Mouse (Mus musculus) embryo, embryonic 11.5 days (tissue): ENCODE data around the gene Car9.
"Not testable (repeated sequence)": the region's sequence is repeated elsewhere in the genome, so short reads cannot be mapped to it uniquely, and the experiment has no call there.

Source experiments
- DNase-seq: peaks from one replicate; pipeline ENCODE4 v3.0.0-alpha.2; 2012; ENCODE audit warnings: low read depth, low spot score

Gene Car9

DNA sequence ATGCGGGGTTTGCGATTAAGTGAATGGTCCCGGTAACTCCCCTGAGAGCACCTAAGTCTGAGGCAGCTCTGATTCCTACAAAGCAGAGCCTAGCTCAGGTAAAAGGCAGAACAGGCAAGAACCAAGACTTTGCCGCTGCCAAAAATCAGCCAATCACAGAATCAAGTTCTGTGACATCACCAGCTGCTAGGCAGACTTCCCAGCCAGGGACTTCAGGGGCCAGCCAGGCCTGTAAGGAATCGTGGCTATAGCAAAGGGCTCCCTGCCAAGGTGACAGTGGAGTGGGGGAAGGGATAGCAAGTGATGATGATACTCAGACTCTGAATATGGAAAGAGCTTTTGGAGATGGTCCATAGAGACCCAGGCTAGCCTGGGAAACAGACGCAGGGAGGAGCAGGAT, 13.2 kb downstream of the Car9 start:
- peak; percentile 74 for DNase-seq

DNA sequence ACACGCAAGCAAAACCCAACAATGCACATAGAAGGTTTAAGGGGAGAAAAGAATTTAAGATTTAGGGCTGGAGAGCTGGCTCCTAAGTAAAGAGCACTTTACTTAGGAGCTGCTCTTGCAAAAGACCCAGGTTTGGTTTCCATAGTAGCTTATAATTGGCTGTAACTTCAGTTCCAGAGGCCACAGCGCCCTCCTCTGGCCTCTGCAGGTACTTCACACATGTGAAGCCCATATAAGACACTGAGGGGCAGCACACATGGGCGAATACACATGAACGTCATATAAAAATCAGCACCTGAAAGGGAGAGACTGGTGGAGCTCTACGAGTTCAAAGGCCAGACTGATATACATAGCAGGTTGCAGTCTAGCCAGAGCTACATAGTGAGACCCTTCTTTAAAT, 21.1 kb downstream of the Car9 start:
- no peak for DNase-seq

DNA sequence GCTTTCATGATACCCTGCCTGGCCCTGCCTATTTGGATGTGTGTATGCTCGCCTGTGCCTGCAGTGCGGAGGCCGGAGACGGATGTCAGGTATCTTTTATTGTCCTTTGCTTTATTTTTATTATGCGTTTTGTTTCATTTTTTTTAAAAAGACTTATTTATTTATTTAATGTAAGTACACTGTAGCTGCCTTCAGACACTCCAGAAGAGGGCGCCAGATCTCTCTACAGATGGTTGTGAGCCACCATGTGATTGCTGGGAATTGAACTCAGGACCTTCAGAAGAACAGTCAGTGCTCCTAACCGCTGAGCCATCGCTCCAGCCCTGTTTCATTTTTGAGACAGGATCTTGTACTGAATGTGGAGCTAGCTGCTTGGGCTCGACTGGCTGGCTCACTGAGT, 21.7 kb downstream of the Car9 start:
- DNase-seq, result no peak

DNA sequence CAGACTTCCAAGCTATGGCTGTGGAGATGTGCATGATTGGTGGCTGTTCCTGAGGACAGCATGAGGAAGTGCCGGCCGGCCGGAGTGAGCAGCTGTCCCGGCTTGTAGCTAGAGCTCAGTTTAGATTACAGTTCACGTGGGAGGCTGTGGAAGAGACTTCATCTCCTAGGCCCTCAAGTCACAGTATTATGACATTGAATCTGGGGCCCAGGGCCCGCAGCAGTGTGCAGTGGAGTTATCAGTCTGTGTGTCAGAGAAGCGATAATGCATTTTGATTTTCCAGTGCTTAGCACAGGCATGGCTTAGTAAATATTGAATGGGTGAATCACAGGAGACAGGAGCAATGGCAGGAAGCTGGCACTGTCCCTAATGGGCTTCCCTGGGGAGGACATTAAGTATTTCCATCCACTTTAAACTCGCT, 23.3 kb downstream of the Car9 start:
- DNase-seq, result no peak

DNA sequence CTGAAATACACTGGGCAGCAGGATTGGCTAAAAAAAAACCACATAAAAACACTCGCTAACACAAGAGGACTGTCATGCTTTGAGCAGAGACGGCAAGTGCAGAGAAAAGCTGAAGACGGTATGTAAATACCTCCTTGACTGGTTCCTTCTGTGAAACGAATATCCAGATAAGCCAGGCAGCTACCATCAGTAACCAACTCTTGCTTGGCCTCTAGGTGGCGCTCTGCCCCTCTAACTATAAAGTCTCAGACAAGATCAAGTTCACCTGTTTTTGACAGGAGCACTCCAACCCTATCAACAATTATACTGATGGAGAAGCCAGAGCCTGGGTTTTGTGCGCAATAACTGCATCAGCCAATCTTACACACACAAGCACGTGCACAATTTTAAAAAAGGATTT, 23.8 kb downstream of the Car9 start:
- peak; percentile 52 for DNase-seq

DNA sequence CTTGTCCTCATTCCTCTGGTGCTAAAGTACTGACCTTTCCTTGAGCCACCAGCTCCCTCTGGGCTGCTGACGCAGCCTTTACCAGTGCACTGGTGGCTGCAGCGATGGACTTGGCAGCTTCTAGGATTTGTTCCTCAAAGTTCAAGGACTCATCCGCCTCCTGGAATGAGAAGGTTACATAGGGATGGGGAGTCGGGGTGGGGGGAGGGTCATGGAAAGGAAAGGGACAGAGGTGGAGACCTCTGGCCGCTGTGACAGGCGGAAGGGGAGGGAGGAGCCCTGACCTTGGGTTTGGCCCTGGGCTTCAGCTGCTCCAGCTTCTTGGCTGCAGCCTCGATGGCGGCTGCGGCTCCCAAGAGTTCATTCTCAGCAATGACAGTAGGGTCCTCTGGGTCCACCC, 26.5 kb downstream of the Car9 start:
- no peak for DNase-seq

DNA sequence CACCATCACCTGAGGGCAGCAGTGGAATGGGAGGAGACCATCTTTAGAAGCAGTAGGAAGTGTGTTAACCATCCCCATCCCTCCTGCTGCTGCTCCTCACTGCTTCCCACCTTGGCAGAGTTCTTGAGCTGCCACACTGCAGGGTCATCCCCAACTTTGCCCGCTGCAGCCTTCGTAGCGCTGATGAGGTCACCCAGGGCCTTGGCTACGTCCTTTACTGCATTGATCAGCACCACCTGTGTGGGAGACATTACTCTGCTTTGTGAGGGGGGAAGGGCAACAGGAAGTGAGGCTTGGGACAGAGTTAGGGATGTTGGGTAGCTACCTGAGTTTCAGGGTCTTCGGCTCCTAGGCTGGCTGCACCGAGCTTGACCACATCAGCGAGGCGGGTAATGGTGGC, 28.9 kb downstream of the Car9 start:
- no peak for DNase-seq

DNA sequence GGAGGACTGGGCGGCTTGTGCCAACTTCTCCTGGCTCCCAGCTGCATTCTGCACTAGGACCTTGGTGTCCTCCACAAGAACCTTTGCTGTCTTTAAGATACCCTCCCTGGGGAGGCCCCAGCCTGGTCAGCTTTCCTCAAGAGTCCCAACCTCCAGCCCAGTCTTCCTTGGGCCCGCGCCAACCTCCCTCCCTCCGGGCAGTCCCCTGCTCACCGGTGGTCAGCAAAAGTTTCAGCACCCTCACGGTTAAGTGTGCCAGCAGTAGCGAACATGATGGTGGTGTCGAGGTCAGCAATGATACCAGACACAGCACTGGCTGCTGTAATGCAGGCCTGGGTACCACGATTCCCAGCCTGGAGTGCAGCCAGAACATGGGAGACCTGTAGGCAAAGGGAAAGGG, 29.3 kb downstream of the Car9 start:
- DNase-seq, result no peak

DNA sequence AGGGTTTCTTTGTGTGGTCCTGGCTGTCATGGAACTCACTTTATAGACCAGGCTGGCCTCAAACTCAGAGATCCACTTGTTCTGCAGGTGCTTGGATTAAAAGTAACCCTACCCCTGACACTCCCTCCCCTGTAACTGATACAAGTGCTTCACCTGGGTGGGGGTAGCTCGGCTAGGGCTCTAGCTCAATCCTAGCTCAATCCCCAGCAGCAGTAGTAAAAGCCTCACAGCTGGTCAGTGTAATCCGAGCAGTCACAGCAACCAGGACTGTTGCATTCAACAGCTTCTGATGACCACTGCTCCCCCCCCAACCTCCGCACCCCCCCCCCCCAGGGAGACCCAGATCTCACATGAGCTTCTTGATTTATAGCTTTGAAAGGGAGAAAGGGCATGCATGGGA, 35.3 kb downstream of the Car9 start:
- no peak for DNase-seq

DNA sequence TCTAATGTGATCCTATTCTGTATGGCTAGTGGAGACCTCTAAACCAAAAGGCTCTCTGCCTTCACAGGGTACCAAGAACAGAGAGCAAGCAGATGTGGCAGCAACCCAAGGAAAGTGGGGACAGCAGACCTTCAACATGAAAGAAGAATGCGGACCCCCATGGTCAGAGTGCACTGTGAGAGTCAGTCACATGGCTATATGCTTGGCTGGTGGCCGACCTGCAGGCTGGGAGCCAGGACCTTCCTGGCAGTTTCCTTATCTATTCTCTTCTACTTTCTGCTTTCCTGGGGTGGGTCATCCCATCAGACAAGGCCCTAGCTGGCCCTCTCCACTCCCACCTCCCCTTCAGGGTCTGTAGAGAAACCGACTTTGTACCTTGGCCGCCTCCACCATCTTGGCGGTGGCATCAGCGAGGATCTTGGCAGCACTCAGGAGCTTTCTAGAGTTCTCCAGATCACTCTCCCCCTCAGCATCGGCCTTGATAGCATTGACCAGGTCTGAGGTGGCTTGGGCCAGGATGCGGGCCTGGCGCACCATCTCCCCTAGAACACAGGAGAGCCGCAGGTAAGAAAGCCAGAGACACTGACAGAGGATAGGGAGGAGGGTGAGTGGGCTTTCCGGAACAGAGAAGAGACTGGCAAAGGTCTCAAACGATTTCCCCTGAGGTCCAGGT, 39.7 kb downstream of the Car9 start:
- no peak for DNase-seq

DNA sequence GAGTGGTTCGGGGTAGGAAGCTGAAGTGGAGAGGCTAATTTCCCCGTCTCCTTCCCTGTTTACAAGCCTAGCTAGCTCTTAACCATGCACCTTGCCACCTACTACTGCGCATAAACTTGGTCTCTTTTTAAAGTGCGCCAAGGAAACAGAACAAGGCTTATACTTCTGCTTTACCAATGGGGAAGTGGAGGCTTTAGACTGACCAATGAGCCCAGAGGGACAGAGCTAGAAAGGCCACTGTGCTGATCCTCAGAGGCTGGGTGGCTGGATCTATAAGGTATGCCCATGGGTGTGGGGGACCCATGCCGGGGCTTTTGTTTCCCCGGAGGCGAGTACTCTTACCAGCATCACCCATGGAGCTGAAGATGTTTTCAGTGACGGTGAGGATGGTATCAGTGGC, 40.4 kb downstream of the Car9 start:
- DNase-seq, result no peak

DNA sequence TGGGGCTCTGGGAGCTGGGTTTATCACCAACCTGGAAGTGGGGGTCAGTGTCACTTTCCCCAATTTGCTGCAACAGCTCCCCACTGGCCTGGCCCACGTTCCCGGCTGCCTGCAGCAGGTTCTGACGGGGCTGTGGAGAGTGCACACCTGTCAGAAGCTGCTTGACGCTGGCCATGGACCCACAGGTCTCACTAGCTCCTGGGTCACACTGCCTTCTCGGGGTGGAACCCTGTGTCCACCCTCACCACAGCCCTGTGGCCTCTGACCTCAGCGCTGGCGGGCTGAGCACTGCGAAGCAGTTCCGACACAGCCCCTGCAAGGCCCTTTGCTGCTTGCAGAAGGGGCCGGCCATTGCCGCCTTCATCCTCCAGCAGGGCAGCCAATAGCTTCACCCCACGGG, 42.3 kb downstream of the Car9 start:
- DNase-seq, result no peak

DNA sequence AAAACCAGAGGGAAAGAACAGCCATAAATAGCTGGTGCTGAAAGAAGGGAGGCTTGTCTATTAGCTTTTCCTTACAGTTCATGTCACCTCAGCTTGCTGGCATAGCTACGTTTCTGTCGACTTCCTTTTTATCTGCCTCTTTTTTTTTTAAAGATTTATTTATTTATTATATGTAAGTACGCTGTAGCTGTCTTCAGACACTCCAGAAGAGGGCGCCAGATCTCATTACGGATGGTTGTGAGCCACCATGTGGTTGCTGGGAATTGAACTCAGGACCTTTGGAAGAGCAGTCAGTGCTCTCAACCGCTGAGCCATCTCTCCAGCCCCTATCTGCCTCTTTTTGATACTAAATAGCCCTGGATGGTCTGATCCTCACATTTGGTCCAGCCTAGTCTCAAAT, 45.1 kb downstream of the Car9 start:
- DNase-seq, result not testable (repeated sequence)

DNA sequence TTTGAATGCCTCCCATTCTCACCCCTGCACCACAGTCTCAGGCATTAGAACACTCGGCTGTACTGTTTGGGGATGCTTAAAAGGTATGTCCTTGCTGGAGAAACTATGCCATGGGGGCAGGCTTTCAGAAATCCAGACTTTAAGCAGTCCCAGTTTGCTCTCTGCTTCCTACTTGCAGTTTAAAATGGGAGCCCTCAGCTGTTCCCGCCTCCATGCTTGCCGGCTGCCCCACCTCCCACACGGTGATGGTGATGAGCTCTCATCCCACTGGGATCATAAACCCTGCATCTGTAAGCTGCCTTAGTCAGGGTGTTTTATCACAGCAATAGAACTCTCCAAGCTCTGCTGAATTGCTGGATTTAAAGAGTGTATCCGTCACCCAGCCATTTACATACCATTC, 45.7 kb downstream of the Car9 start:
- no peak for DNase-seq

DNA sequence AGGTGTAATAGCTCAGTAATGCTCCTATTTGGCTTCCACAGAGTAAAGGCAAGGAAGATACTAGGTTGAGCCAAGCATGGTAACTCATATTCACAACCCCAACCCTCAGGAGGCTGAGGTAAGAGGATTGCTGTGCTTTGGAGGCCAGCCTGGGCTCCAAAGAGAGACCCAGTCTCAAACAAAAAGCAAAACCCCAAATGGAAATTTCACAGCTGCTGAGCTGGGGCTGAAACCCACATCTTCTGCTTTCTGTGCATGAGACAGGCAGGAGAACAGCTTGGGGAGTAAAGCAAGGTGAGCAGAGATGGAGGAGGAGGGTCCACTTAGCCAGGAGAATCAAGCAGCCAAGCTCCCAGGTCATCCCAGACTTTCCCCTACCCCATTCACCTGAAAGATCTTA, 47.1 kb downstream of the Car9 start:
- DNase-seq, result no peak

DNA sequence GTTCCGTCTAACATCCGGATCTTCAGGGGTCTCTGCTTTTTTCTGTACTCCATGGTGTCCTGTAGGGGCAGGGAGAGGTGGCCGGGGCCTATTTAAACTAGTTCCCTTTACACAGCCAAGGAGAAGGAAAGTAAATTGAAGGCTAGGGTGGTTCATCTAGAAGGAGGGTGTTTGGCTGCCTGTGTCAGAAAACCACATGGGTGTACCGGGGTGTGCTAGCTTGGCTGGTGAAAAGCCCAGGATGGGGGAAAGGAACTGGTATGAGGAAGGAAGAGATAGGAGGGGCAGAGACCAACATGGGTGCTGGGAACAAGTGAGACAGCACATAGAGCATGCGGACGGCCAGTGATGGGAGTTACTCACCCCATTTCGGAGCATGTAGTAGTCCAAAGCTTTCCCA, 49.2 kb downstream of the Car9 start:
- no peak for DNase-seq

DNA sequence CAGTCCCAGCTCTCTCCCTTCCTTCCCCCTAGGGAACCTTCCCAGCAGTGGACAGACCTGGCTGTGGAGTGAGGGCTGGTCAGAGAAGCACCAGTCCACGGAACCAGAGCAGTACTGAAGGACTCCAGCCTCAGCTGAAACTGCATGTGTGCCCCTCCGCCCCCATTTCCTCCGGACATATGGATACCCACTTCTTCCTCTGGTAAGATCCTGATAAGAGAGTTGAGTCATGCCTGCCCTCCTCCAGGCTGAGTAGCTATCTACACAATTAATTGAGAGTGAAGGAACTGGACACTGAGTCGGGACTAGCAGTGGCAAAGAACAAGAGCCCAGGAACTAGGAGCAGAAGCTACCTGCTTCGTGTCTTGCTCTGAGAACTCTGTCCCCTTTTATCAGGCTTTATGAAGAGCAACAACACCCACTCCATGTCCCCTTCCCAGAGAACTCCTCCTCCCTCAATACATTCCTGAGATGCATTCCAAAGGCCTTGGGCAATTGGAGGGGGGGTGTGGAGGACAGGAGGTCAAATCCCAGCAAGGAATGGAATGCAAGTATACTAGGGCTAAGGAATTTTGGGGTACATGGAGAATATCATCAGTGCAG, 51.4 kb downstream of the Car9 start:
- peak; percentile 44 for DNase-seq

DNA sequence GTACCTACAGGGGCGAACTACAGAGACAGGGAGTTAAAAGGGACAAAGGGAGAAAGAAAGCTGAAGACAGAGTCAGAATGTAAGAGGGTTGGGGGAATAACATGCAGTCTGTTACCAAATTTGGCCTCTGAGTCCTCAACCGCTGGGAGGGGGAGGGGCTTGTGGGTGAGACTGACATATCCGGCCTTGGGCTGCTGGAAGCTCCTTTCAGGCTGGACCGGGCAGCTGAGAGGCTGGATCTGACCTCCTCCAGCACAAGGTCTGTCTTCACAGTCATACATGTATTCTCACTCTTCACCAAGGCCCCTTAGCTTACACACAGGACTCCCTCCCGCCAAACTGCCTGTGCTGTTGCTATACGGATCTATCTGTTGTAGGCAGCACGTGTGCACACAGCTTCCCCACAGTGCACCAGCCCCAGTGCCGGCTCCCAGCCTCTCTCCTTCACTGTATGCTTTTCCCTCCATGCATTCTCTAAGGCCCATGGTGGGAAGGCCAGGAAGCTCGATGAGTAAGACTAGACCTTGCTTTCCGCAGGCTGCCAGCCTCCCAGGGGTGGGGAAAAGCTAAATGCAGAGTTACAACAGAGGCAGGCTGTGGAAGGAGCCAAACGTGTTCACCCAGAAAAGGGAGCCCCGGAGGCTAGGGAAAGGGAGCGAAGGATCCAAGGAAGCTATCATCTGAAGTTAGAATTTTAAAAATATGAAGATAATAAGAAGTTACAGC, 52.0 kb downstream of the Car9 start:
- peak; percentile 35 for DNase-seq

DNA sequence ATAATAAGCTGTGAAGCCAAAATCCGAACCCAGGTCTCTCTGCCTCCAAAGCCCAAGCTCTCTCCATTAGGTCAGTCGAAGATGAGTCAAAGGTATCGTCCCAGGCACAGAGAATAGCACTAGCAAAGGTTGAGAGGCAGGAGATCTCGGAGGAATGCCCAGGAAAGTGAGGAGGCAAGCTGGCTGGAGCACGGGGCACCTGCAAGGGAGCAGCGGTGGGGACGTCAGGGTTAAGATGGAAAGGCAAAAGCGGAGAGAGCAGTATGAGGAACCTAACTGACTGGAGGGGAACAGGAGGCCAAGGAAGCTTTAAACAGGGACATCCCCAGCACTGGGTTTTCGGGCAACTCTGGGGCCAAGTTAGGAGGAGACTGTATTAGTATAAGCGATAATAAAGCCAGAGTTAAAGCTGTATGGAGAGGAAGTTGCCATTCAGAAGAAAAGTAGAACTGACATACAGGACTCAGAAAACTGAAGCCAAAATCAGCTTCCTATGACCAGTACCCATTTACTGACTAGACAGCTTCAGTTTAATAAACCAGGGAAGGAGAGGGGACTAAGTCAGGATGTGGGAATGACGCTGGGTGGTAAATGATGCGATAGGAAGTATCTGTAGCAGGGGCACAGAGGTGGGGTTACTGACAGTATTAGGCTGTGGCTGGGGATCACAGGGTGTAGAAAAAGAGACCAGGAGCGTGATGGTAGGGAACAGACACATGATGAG, 52.9 kb downstream of the Car9 start:
- no peak for DNase-seq

DNA sequence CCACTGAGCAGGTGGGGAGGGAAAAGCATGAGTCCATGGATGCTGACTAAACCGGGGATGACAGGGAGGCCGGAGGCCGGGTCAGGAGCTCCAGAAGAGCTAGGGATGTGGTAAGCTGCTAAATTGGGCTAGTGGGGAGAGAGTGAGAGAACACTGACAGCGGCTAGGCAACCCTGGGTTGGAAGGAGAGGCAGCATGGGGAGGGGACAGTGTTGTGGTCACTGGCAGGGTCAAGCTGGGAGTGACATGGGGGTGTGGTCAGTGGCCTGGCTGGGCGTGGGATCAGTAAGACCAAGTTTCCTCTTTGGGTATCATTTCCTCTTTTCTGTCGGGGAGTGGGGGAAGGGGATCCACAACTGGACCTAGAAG, 53.5 kb downstream of the Car9 start:
- no peak for DNase-seq

DNA sequence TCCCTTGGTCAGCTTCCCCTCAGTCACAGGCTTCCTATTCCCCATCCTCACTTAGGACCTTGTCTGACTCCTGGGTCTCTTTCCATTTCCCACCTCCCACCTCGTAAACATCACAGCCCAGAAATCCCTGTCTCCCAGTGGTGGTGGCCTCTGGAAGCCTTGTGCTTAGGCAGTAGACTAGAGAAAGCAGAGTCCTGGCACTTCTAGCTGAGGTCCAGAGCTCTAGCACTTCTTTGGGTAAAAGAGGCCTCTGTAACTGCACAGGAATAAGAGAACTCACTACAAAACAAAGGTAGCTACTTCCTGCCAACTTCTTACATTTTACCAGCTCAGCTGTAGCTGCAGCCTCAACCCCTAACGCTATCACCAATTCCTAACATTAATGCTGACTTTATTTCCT, 54.2 kb downstream of the Car9 start:
- DNase-seq, result no peak

DNA sequence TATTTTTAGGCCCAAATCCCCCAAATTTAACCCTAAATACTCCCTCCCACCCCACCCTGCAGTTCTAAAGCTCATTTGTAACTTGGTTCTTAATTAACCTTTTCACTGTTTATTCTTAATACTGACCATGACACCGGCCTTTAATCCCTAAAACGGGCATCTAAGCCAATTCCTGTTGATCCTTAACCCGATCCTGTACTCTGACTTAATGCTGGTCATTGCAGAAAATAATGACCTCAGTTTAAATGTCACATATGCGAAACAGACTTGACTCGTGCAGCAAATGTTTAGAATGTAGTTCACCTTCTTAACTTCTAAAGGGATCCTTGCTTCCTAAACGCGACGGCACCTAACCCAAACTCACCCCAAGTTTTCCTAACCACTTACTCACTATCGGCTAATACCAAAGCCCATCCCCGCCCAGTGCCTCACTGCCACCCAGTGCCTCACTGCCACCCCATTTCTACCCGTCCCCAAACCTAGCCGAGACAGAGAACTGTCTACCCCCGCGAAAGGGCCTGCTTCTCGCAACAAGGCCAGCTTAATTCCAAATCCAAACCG, 54.8 kb downstream of the Car9 start:
- no peak for DNase-seq
